Mouse (Mus musculus) hindbrain, embryonic 16.5 days (tissue): ENCODE data around the gene Bmp7. TPM values are rescaled to one million over a fixed set of nuclear protein-coding genes. Genes with fewer than 3 reads are reported as not detected.

Experiments used
- ATAC-seq: fragments of 200-750 bp; cut with Nextera tagmentation; 2 replicates; pipeline ENCODE4 v1.8.0; 2017; ENCODE audit warnings: moderate TSS enrichment, moderate library complexity
- H3K27ac ChIP-seq: fragments of 300-500 bp; sonication (generic); 2 replicates; pipeline ENCODE4 v1.5.1; 2014; ENCODE audit warnings: low read depth, mild to moderate bottlenecking, control low read depth, low read length, moderate library complexity
- H3K27me3 ChIP-seq: fragments of 300-500 bp; sonication (generic); replicated peaks from 2 replicates; pipeline ENCODE4 v1.6.1; 2014; ENCODE audit warnings: low read length; ENCODE audit not compliant: control insufficient read depth, insufficient read depth
- H3K36me3 ChIP-seq: fragments of 300-500 bp; sonication (generic); 2 replicates; pipeline ENCODE4 v1.6.1; 2014; ENCODE audit warnings: mild to moderate bottlenecking, low read length, moderate library complexity, mixed read lengths; ENCODE audit not compliant: control insufficient read depth, insufficient read depth
- H3K4me1 ChIP-seq: fragments of 300-500 bp; sonication (generic); 2 replicates; pipeline ENCODE4 v1.6.1; 2014; ENCODE audit warnings: low read depth, low read length; ENCODE audit not compliant: control insufficient read depth, insufficient read depth
- H3K4me2 ChIP-seq: fragments of 300-500 bp; sonication (generic); 2 replicates; pipeline ENCODE4 v1.6.1; 2014; ENCODE audit warnings: mild to moderate bottlenecking, low read length, control low read depth, moderate library complexity
- H3K4me3 ChIP-seq: fragments of 300-500 bp; sonication (generic); 2 replicates; pipeline ENCODE4 v1.5.1; 2014; ENCODE audit warnings: mild to moderate bottlenecking, low read length, control low read depth, moderate library complexity
- H3K9ac ChIP-seq: fragments of 300-500 bp; sonication (generic); 2 replicates; pipeline ENCODE4 v1.6.1; 2014; ENCODE audit warnings: low read depth, mild to moderate bottlenecking, control low read depth, low read length, moderate library complexity
- H3K9me3 ChIP-seq: fragments of 300-500 bp; sonication (generic); 2 replicates; pipeline ENCODE4 v1.6.1; 2014; ENCODE audit warnings: mild to moderate bottlenecking, low read length, moderate library complexity; ENCODE audit not compliant: control insufficient read depth
- WGBS: fragments of 180-500 bp; shearing (Covaris S2); extraction: QIAGEN DNeasy Blood & Tissue Kit; methylation state at CpG from one replicate; pipeline ENCODE4 v1.1.7; 2014; 5-methylcytosine and 5-hydroxymethylcytosine counted together
- polyA plus RNA-seq: library from polyadenylated mRNA; unstranded; fragments of >200 nt; fragmentation: Nextera tagmentation; extraction: Ambion mirVana; gene quantifications from 2 replicates; pipeline ENCODE4 v1.2.1, GENCODE M21; 2015

Gene Bmp7
- polyA plus RNA-seq, 1 experiment from 2014 or later: 13.7 TPM

DNA sequence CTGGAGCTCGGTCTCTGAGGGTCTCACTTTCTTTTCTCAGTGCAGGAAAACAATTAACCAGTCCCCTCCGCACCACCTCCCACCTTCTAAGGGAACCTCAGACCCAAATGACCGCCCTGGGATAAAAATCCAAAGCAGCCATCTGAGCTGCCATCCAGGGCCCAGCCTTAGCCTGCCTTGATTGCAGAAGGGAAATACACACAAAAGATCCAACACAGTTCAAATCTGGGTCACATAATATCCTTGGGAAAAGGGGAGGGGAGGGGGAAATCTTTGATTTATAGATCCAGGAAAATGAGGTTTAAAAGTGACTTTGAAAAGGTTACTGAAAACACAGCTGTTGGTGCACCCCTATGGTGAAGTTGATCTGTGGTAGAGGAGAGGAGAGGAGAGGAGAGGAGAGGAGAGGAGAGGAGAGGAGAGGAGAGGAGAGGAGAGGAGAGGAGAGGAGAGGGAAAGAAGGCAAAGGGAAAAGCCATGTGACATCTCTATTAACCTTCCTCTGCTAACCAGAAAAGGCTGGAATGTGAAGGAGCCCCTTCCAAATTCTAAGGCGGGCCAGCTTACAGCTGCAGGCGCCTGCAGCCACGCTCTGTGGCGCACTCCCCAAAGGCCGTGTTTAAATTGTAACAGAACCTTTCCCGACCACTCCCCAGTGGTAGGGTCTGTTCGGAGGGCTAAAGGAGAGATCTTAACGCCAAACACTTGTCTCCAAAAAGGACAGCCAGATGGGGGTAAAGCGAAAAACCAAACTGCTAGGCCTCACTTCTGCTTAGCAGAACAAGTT is 4.2 kb downstream of the Bmp7 start:
- Histone ChIP-seq H3K4me1 (peaks cover 44% of the 10 kb centered on the region), H3K27me3 (peaks cover 40% of the 10 kb centered on the region), H3K9ac (no peak overlapping the region; the same call in 1 of the 2 replicates), H3K9me3 (no peaks in the 10 kb centered on the region), H3K27ac (peak overlapping the region; percentile 12; the same call in 1 of the 2 replicates), H3K4me3 (no peak overlapping the region), H3K4me2 (peak overlapping the region; percentile 55), H3K36me3 (no peaks in the 10 kb centered on the region)
- no peak for ATAC-seq
- WGBS: 22% methylated on average over 12 of the region's 12 CpGs

DNA sequence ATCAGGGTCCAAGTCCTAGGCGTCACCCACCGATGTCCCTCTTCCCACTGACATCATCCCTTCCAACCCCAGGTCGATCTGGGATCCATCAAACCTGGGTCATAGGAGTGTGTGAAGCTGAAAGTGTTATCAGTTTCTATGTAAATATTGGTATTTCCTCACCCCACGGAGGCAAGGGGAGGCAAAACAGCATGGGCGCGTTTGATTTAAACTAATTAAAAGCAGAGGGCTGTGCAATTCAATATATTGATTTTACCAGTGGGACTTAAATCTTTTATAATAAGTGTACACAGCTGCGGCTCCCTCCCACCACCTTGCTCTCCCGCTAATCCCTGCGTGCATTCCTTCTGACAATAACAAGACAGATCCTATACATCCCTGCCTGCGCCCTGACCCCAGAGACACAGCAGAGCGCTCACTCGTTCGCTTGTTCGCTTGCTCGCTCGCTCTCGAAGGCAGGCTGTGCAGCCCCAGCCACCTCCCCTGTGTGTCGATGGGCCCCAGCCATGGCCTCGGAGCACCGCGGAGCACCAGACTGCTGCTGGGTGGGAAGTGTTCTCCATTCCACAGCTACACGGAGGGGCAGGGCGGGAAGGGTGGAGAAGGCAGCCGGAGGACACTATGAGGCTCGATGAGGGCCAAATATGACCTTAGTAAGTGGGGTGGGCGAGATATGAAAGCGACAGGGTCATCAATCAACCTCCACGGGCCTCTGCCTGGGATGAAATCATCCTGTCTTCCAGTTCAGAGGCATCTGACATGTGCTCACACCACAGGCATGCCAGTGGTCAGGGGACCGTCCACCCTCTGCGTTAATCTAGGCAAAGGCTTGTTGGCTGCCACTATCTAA is 5.0 kb downstream of the Bmp7 start:
- Histone ChIP-seq H3K4me3 (no peak overlapping the region; the same call in 1 of the 2 replicates), H3K4me2 (peak overlapping the region; percentile 55), H3K4me1 (peaks cover 37% of the 10 kb centered on the region), H3K27me3 (peaks cover 34% of the 10 kb centered on the region), H3K9me3 (no peaks in the 10 kb centered on the region), H3K36me3 (no peaks in the 10 kb centered on the region), H3K27ac (peak overlapping the region; percentile 12; the same call in 1 of the 2 replicates), H3K9ac (no peak overlapping the region; the same call in 1 of the 2 replicates)
- ATAC-seq: no peak
- 7% methylated on average over 30 of the region's 30 CpGs for WGBS

GRCm38 (mm10) chr2:172934420-172934788 is 5.7 kb downstream of the Bmp7 start:
- peak overlapping the region; percentile 75 for H3K27ac ChIP-seq
- H3K36me3 ChIP-seq: no peaks in the 10 kb centered on the region
- peaks cover 30% of the 10 kb centered on the region for H3K4me1 ChIP-seq
- WGBS: 1% methylated on average over 8 of the region's 8 CpGs
- peaks cover 30% of the 10 kb centered on the region for H3K27me3 ChIP-seq
- H3K9me3 ChIP-seq: no peaks in the 10 kb centered on the region
- peak overlapping the region; percentile 27 for H3K4me3 ChIP-seq
- H3K4me2 ChIP-seq: peak overlapping the region; percentile 55
- no peak for ATAC-seq
- H3K9ac ChIP-seq: peak overlapping the region; percentile 56

GRCm38 (mm10) chr2:172933631-172934419 is 6.3 kb downstream of the Bmp7 start:
- Histone ChIP-seq H3K4me2 (peak overlapping the region; percentile 55), H3K27ac (peak overlapping the region; percentile 75), H3K9ac (peak overlapping the region; percentile 56), H3K4me3 (peak overlapping the region; percentile 27), H3K27me3 (peaks cover 30% of the 10 kb centered on the region), H3K9me3 (no peaks in the 10 kb centered on the region), H3K36me3 (no peaks in the 10 kb centered on the region), H3K4me1 (peaks cover 25% of the 10 kb centered on the region)
- 1% methylated on average over 34 of the region's 34 CpGs for WGBS
- peak; percentile 76 for ATAC-seq

DNA sequence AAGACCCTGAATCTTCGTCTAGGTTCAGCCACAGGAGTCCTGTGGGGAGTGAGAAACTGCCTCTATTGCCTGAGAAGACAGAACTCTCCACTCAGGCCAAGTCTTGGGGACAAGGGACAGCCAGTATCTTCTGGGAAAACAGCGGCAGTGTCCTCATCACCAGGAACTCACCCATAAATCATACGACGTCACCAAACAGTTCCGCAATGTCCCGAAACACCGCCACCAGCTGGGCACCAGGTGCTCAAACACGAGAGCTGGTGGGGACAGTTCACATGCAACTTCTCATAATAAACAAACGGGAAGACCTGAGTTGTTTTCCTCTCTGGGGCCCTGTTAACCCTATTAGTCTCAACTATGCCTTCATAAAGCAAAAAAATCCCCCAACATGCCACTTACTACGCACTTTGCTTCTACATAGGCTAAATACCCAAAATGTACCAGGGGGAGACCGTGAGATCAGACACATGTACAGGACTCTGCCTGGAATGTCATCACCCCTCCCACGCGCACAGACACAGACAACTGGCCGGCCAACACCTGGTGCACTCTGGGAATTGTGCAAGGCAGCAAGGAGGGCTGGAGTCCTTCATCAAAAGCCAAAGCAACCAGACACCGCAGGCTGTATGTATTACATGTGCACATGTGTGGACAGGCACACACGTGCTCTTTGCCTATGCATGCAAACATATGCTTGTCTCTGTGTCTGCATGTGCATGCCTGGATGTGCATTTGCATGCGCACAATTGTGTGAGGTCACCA is 8.8 kb downstream of the Bmp7 start:
- Histone ChIP-seq H3K4me2 (no peak overlapping the region), H3K4me1 (peaks cover 22% of the 10 kb centered on the region), H3K36me3 (no peaks in the 10 kb centered on the region), H3K9me3 (no peaks in the 10 kb centered on the region), H3K4me3 (no peak overlapping the region), H3K27me3 (peaks cover 7% of the 10 kb centered on the region), H3K9ac (no peak overlapping the region), H3K27ac (no peak overlapping the region)
- no peak for ATAC-seq
- 74% methylated on average over 17 of the region's 17 CpGs for WGBS

GRCm38 (mm10) chr2:172929905-172930436 is 10.2 kb downstream of the Bmp7 start:
- Histone ChIP-seq H3K4me1 (peaks cover 16% of the 10 kb centered on the region), H3K4me2 (no peak overlapping the region), H3K4me3 (no peak overlapping the region), H3K27ac (no peak overlapping the region), H3K27me3 (no peaks in the 10 kb centered on the region; the same call in none of the 2 replicates), H3K36me3 (no peaks in the 10 kb centered on the region), H3K9ac (no peak overlapping the region), H3K9me3 (no peaks in the 10 kb centered on the region)
- WGBS: 82% methylated on average over 14 of the region's 14 CpGs
- no peak for ATAC-seq

- WGBS: 87% methylated on average over 5 of the region's 5 CpGs
Measured at GRCm38 (mm10) chr2:172927643-172928042, 12.5 kb downstream of the Bmp7 start.

DNA sequence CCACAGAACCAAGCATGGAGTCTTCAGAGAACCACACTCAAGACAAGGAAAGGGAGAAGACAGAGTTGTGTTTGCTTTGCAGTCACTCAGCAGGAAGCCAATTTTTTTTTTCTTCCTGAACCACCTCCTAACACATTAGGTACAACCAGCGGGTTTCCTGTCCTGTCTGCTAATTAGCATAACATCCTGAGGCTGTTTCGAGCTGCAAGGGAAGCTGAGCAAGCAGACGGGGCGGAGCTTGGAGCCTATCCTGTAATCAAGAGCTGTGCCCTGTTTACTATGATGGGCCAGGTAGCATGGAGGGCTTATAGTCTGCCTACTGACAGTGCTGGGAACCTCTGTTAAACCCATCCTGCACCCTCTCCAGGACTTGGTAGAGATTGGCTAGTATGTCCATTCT is 13.8 kb downstream of the Bmp7 start:
- Histone ChIP-seq H3K4me3 (no peak overlapping the region), H3K27ac (no peak overlapping the region), H3K27me3 (no peaks in the 10 kb centered on the region; the same call in 1 of the 2 replicates), H3K4me2 (no peak overlapping the region), H3K4me1 (no peaks in the 10 kb centered on the region; the same call in 1 of the 2 replicates), H3K36me3 (no peaks in the 10 kb centered on the region), H3K9ac (no peak overlapping the region), H3K9me3 (no peaks in the 10 kb centered on the region)
- ATAC-seq: no peak
- 85% methylated on average over 4 of the region's 4 CpGs for WGBS

More at GRCm38 (mm10) chr2:172927643-172928042, 12.5 kb downstream of the Bmp7 start:
- Histone ChIP-seq H3K27me3 (no peaks in the 10 kb centered on the region; the same call in 1 of the 2 replicates), H3K27ac (no peak overlapping the region), H3K4me2 (no peak overlapping the region), H3K4me3 (no peak overlapping the region), H3K36me3 (no peaks in the 10 kb centered on the region), H3K9ac (no peak overlapping the region), H3K9me3 (no peaks in the 10 kb centered on the region), H3K4me1 (no peaks in the 10 kb centered on the region)
- no peak for ATAC-seq
